9 mouse cellular contexts compared by ENCODE assay signal in the genomic region with DNA sequence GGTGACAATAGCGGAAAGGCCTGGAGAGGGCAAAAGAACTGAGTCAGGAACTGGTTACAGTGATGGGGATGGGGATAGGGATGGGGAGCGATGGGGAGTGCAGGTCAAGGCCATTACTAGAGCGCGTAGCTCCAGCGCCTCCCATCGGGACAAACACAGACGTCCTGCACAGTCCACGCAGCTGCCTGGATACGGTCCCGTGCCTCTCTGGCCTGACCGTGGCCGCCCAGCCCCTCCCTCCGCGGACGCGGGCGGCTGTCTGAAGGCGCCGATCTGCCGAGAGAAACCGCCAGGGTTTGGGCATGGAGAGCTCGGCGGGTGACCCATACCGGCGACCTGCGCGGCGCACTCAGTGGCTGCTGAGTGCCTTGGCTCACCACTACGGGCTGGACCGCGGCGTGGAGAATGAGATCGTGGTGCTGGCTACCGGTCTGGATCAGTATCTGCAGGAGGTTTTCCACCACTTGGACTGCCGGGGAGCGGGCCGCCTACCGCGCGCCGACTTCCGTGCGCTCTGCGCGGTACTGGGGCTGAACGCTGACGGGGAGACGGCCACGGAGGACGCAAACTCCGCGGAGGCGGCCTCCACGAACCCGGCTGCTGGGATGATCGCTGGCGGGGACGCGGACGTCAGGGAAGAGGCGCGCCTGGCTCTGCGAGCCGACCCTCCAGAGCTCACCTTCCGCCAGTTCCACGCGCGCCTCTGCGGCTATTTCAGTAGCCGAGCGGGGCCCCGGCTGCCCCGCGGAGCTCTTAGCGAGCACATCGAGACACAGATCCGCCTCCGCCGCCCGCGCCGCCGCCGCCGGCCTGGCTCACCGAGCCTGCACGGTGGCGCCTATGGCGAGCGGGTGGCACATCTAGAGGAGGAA. TPM values are rescaled to one million over a fixed set of nuclear protein-coding genes. Genes with fewer than 3 reads are reported as not detected.
A peak's percentile ranks its signal among the peaks of the same experiment; 100 is the strongest.
DNase-seq lines count a peak whose midpoint lies in the region; ATAC-seq and TF ChIP-seq lines count a peak whose summit lies in the region.
"Had no signal": no experiment of that assay in that cellular context is flagged by ENCODE, and none has a peak within 500 bp of the region (broad histone marks: within the 10 kb centered on the region; RNA-seq: fewer than 3 reads in every experiment).

A gene (plus strand): TSS at position 279 of the 872 bp plus-strand sequence.

- peaks cover 19% of the 10 kb centered on the region; the same call in 1 of the 2 replicates for H3K27me3 ChIP-seq in thymus, adult 2 months (ENCODE audit: control insufficient read depth, insufficient read depth, low read length)
- H3K27me3 ChIP-seq in forebrain, embryonic 11.5 days (ENCODE audit: control insufficient read depth, insufficient read depth, low read length), result peaks cover 49% of the 10 kb centered on the region
- H3K27me3 ChIP-seq in heart, embryonic 16.5 days (ENCODE audit: control insufficient read depth, insufficient read depth, low read length), result peaks cover 43% of the 10 kb centered on the region
- H3K27me3 ChIP-seq in liver, embryonic 12.5 days (replicated peaks), result peaks cover 89% of the 10 kb centered on the region
- peaks cover 31% of the 10 kb centered on the region for H3K27me3 ChIP-seq in neural tube, embryonic 12.5 days (replicated peaks)

- peak within 1 kb of the TSS; percentile 55 for H3K9ac ChIP-seq in forebrain, embryonic 11.5 days (ENCODE audit: low read length)
- peak within 1 kb of the TSS; percentile 64 for H3K9ac ChIP-seq in heart, embryonic 16.5 days (ENCODE audit: low read length)
- peak within 1 kb of the TSS; percentile 44; the same call in 1 of the 2 replicates for H3K9ac ChIP-seq in liver, embryonic 12.5 days
- peak within 1 kb of the TSS; percentile 74 for H3K9ac ChIP-seq in neural tube, embryonic 12.5 days

- no peak within 1 kb of the TSS for H3K27ac ChIP-seq in thymus, adult 2 months (ENCODE audit: control insufficient read depth, insufficient read depth, low read length)
- no peak within 1 kb of the TSS for H3K27ac ChIP-seq in forebrain, embryonic 11.5 days (ENCODE audit: low read depth, low read length)
- no peak within 1 kb of the TSS for H3K27ac ChIP-seq in heart, embryonic 16.5 days (ENCODE audit: low read length)
- no peak within 1 kb of the TSS for H3K27ac ChIP-seq in liver, embryonic 12.5 days
- no peak within 1 kb of the TSS; the same call in 1 of the 2 replicates for H3K27ac ChIP-seq in neural tube, embryonic 12.5 days

- peaks cover 5% of the 10 kb centered on the region; the same call in 1 of the 2 replicates for H3K4me1 ChIP-seq in thymus, adult 2 months (replicated peaks; ENCODE audit: control insufficient read depth, insufficient read depth, low read length)
- peaks cover 21% of the 10 kb centered on the region for H3K4me1 ChIP-seq in forebrain, embryonic 11.5 days (replicated peaks; ENCODE audit: control insufficient read depth, insufficient read depth, low read length)
- peaks cover 22% of the 10 kb centered on the region for H3K4me1 ChIP-seq in heart, embryonic 16.5 days (ENCODE audit: control insufficient read depth, insufficient read depth, low read length)
- peaks cover 20% of the 10 kb centered on the region for H3K4me1 ChIP-seq in liver, embryonic 12.5 days
- H3K4me1 ChIP-seq in neural tube, embryonic 12.5 days, result peaks cover 31% of the 10 kb centered on the region

- peak within 1 kb of the TSS; percentile 90 for H3K4me2 ChIP-seq in forebrain, embryonic 11.5 days (ENCODE audit: low read depth, low read length, severe bottlenecking)
- peak within 1 kb of the TSS; percentile 85 for H3K4me2 ChIP-seq in heart, embryonic 16.5 days (ENCODE audit: low read depth, low read length)
- peak within 1 kb of the TSS; percentile 69 for H3K4me2 ChIP-seq in liver, embryonic 12.5 days
- H3K4me2 ChIP-seq in neural tube, embryonic 12.5 days (replicated peaks), result peak within 1 kb of the TSS; percentile 74

- 0 out of 2 replicates have a peak within 1 kb of the TSS, but pooled peaks have one; percentile 9 for H3K4me3 ChIP-seq in thymus, adult 2 months (ENCODE audit: control insufficient read depth, insufficient read depth, low read length)
- H3K4me3 ChIP-seq in forebrain, embryonic 11.5 days (ENCODE audit: low read depth, low read length), result peak within 1 kb of the TSS; percentile 51
- H3K4me3 ChIP-seq in heart, embryonic 16.5 days (ENCODE audit: low read length), result peak within 1 kb of the TSS; percentile 65
- H3K4me3 ChIP-seq in liver, embryonic 12.5 days, result peak within 1 kb of the TSS; percentile 53
- peak within 1 kb of the TSS; percentile 68 for H3K4me3 ChIP-seq in neural tube, embryonic 12.5 days

- 2% methylated on average over 85 of the region's 90 CpGs for WGBS in thymus, adult 2 months
- under 1% methylated on average over 90 of the region's 90 CpGs for WGBS in forebrain, embryonic 11.5 days
- WGBS in heart, embryonic 16.5 days, result under 1% methylated on average over 90 of the region's 90 CpGs
- WGBS in liver, embryonic 12.5 days (ENCODE audit: insufficient replicate concordance), result under 1% methylated on average over 83 of the region's 90 CpGs
- under 1% methylated on average over 89 of the region's 90 CpGs for WGBS in neural tube, embryonic 12.5 days

- TF ChIP-seq POLR2A in thymus, adult 2 months (IDR thresholded peaks at IDR 0.05; ENCODE audit: control insufficient read depth, extremely low read depth, insufficient read depth, low read length, poor library complexity), result no peak

- no peaks in the 10 kb centered on the region for H3K36me3 ChIP-seq in thymus, adult 2 months (ENCODE audit: control insufficient read depth, insufficient read depth, low read length)
- no peaks in the 10 kb centered on the region for H3K36me3 ChIP-seq in forebrain, embryonic 11.5 days (ENCODE audit: control insufficient read depth, insufficient read depth, low read length)
- H3K36me3 ChIP-seq in heart, embryonic 16.5 days (ENCODE audit: control insufficient read depth, insufficient read depth), result no peaks in the 10 kb centered on the region
- H3K36me3 ChIP-seq in liver, embryonic 12.5 days, result no peaks in the 10 kb centered on the region
- H3K36me3 ChIP-seq in neural tube, embryonic 12.5 days, result no peaks in the 10 kb centered on the region

- no peak for DNase-seq in thymus, adult 2 months
- no peak for DNase-seq in thymus, postnatal 25 days
- DNase-seq in forebrain, embryonic 11.5 days (ENCODE audit: low spot score), result peak; percentile 73
- DNase-seq in kidney, postnatal 10 days, result peak; percentile 82
- no peak for DNase-seq in adipocyte (ENCODE audit: low spot score)

- peak; percentile 71 for ATAC-seq in forebrain, embryonic 11.5 days (replicated peaks; ENCODE audit: low FRiP score)
- peak; percentile 61 for ATAC-seq in heart, embryonic 16.5 days (replicated peaks; ENCODE audit: extremely low read depth, insufficient read depth, low FRiP score)
- no peak for ATAC-seq in liver, embryonic 12.5 days
- ATAC-seq in neural tube, embryonic 12.5 days (ENCODE audit: low FRiP score, low read depth), result peak; percentile 81
- ATAC-seq: Patski had no signal

- H3K9me3 ChIP-seq in forebrain, embryonic 11.5 days (ENCODE audit: control insufficient read depth, low read length), result no peaks in the 10 kb centered on the region
- H3K9me3 ChIP-seq in heart, embryonic 16.5 days (replicated peaks; ENCODE audit: control insufficient read depth, low read length), result no peaks in the 10 kb centered on the region
- no peaks in the 10 kb centered on the region for H3K9me3 ChIP-seq in liver, embryonic 12.5 days (replicated peaks)
- no peaks in the 10 kb centered on the region for H3K9me3 ChIP-seq in neural tube, embryonic 12.5 days

- TF ChIP-seq CTCF in thymus, adult 2 months (IDR thresholded peaks at IDR 0.05; ENCODE audit: borderline replicate concordance, control insufficient read depth, extremely low read depth, insufficient read depth, low read length, poor library complexity), result no peak

RNA-seq across cellular contexts. Expression of the gene that starts here (rescaled TPM):
- 0.17 and 0.55 TPM in 2 replicates for polyA plus RNA-seq in thymus, adult 2 months (2012; rRNA removed)
- 1.5 TPM in 2 replicates for polyA plus RNA-seq in forebrain, embryonic 11.5 days (2014; fragmentation: Nextera tagmentation; extraction: Ambion mirVana)
- 0.80 and 1.2 TPM in 2 replicates for polyA plus RNA-seq in heart, embryonic 16.5 days (2015; fragmentation: Nextera tagmentation; extraction: Ambion mirVana)
- polyA plus RNA-seq in liver, embryonic 12.5 days (2016; fragmentation: Nextera tagmentation; extraction: Ambion mirVana), result 0.51 and 0.63 TPM in 2 replicates
- 8.7 and 9.3 TPM in 2 replicates for polyA plus RNA-seq in neural tube, embryonic 12.5 days (2016; fragmentation: Nextera tagmentation; extraction: Ambion mirVana)

Comparison
In these comparisons a context has a peak if more than half of its experiments do, and no peak if none do; other contexts are left out.
1. DNase-seq: peak in forebrain, embryonic 11.5 days (single experiment) and kidney, postnatal 10 days (single experiment); none in thymus, adult 2 months (single experiment), thymus, postnatal 25 days (single experiment) and adipocyte (single experiment).
2. H3K4me3 ChIP-seq: peak in every context shown above with its lines; median percentile 68 in neural tube, embryonic 12.5 days; 65 in heart, embryonic 16.5 days; 53 in liver, embryonic 12.5 days; 51 in forebrain, embryonic 11.5 days; 9 in thymus, adult 2 months.
3. Peak in every context shown above with its lines, with median percentiles within 50 percentile points of each other: H3K4me2 ChIP-seq and H3K9ac ChIP-seq.